Mouse (Mus musculus) R1 (cell line): ENCODE results near the gene Cpsf3.

Source experiments
- DNase-seq: peaks from one replicate; pipeline ENCODE4 v3.0.0-alpha.2; 2018; ENCODE audit warnings: low read depth, low spot score

Gene Cpsf3

DNA sequence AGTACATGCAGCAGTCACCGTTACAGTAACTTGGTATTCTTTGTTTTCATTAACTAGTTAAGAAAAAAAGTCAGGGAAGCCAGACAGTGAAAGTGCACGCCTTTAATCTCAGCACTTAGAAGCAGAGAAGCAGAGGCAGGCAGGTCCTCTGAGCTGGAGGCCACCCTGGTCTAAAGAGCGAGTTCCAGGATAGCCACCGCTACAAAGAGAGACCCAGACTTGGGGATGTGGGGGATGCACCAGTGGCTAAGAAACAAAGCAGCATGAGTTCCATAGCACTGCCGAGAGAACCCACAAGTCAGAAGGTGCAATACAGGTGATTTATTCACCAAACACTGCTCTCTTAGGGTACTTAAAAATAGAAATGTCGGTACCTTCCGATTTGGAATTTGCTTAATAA, 47.8 kb downstream of the Cpsf3 start:
- no peak for DNase-seq

GRCm38 (mm10) chr12:21333766-21334165, 48.6 kb downstream of the Cpsf3 start:
- no peak for DNase-seq

- DNase-seq = no peak
Observed at GRCm38 (mm10) chr12:21335869-21336268, 50.7 kb downstream of the Cpsf3 start.

DNA sequence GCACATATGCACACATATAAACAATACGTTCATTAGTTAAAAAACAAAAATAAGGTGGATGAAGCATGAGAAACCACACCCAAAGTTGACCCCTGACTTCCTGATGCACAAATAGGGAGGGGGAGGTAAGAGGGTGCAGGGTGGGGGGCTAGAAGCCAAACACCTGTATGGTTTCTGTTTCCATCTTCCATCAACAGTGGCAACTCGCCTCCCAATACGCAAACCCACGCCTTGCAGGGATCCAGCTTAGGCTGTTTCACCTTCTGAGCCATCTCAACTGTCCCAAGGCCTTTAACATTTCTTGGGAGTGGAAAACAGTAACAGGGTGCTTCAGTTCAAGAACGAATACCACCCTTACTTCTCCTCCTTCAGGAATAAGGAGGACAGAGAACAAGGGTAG, 52.0 kb downstream of the Cpsf3 start:
- DNase-seq = no peak

- DNase-seq = no peak
Observed at GRCm38 (mm10) chr12:21340674-21341073, 55.5 kb downstream of the Cpsf3 start.

- DNase-seq = no peak
Observed at GRCm38 (mm10) chr12:21346972-21347371, 61.8 kb downstream of the Cpsf3 start.

- DNase-seq = peak; percentile 86
Observed at GRCm38 (mm10) chr12:21350113-21350876, 65.1 kb downstream of the Cpsf3 start.

GRCm38 (mm10) chr12:21353681-21354080, 68.5 kb downstream of the Cpsf3 start:
- no peak for DNase-seq

DNA sequence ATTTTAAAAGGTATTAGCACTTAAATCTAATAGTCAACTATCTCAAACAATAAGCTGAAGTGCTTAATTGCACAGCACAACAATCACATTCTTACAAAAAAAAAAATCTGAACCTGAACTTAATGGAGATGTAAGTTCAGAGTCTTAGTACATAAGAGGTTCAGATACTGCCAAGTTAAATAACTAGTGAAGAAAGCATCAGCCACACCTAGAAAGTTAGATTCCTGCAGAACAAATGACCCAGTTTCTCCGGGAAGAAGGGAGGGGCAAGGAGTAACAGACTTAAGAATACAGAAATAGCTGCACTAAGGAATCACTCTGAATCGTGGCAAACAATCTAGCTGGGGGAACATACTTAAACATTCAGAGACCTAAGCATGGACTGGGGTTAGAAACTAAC, 77.5 kb downstream of the Cpsf3 start:
- DNase-seq = no peak

GRCm38 (mm10) chr12:21363195-21363594, 78.0 kb downstream of the Cpsf3 start:
- no peak for DNase-seq
